Comparison of ENCODE assay signal across 16 mouse cellular contexts in the genomic region with DNA sequence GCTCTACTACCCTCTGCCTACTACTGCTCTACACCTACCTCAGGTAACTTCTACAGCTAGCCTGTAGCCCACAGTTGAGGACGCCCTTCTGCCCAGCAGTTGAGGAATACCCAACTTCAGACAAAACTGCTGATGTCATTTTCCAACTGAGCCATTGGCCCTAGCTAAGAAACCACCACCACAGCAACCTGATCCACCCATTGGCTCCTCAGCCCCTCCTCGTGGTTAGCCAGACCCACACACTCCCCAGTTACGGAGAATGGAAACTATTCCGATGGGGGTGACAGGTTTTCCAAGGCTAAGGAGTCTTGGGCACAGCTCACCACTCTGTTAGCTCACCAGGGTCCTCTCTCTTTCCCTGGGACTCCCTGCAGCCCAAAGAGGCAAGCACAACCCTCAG. TPM values are rescaled to one million over a fixed set of nuclear protein-coding genes. Genes with fewer than 3 reads are reported as not detected.
DNase-seq lines count a peak whose midpoint lies in the region; ATAC-seq lines count a peak whose summit lies in the region.
"Had no signal": no experiment of that assay in that cellular context is flagged by ENCODE, and none has a peak within 500 bp of the region (broad histone marks: within the 10 kb centered on the region; RNA-seq: fewer than 3 reads in every experiment).

No protein-coding gene starts in this region.

- peaks cover 25% of the 10 kb centered on the region for H3K4me1 ChIP-seq in hindbrain, embryonic 13.5 days (replicated peaks)
- H3K4me1 ChIP-seq in hindbrain, embryonic 11.5 days (replicated peaks; ENCODE audit: control insufficient read depth, insufficient read depth, low read length), result no peaks in the 10 kb centered on the region
- H3K4me1 ChIP-seq in limb, embryonic 11.5 days (ENCODE audit: control insufficient read depth, insufficient read depth, low read length), result peaks cover 45% of the 10 kb centered on the region

- no peak overlapping the region for H3K9ac ChIP-seq in hindbrain, embryonic 13.5 days
- H3K9ac ChIP-seq in hindbrain, embryonic 11.5 days (ENCODE audit: low read depth, low read length), result no peak overlapping the region
- no peak overlapping the region for H3K9ac ChIP-seq in limb, embryonic 11.5 days (ENCODE audit: low read length)
- H3K9ac ChIP-seq: forebrain, embryonic 13.5 days; neural tube, embryonic 13.5 days had no signal

- no peaks in the 10 kb centered on the region for H3K27me3 ChIP-seq in hindbrain, embryonic 13.5 days
- H3K27me3 ChIP-seq in hindbrain, embryonic 11.5 days (ENCODE audit: control insufficient read depth, insufficient read depth, low read length), result no peaks in the 10 kb centered on the region
- no peaks in the 10 kb centered on the region for H3K27me3 ChIP-seq in limb, embryonic 11.5 days (ENCODE audit: control insufficient read depth, insufficient read depth, low read length)
- H3K27me3 ChIP-seq: forebrain, embryonic 13.5 days; neural tube, embryonic 13.5 days had no signal

- no peaks in the 10 kb centered on the region for H3K9me3 ChIP-seq in hindbrain, embryonic 13.5 days
- no peaks in the 10 kb centered on the region for H3K9me3 ChIP-seq in hindbrain, embryonic 11.5 days (ENCODE audit: control insufficient read depth, low read length)
- H3K9me3 ChIP-seq in limb, embryonic 11.5 days (ENCODE audit: control insufficient read depth, low read length), result no peaks in the 10 kb centered on the region
- H3K9me3 ChIP-seq: forebrain, embryonic 13.5 days; neural tube, embryonic 13.5 days had no signal

- no peaks in the 10 kb centered on the region for H3K36me3 ChIP-seq in hindbrain, embryonic 13.5 days
- H3K36me3 ChIP-seq in hindbrain, embryonic 11.5 days (ENCODE audit: control insufficient read depth, insufficient read depth, low read length), result no peaks in the 10 kb centered on the region
- H3K36me3 ChIP-seq in limb, embryonic 11.5 days (ENCODE audit: control insufficient read depth, insufficient read depth, low read length), result no peaks in the 10 kb centered on the region; the same call in 1 of the 2 replicates
- H3K36me3 ChIP-seq: neural tube, embryonic 13.5 days had no signal

- 0 out of 2 replicates have a peak overlapping the region, but pooled peaks have one; percentile 10 for H3K27ac ChIP-seq in hindbrain, embryonic 13.5 days
- no peak overlapping the region for H3K27ac ChIP-seq in hindbrain, embryonic 11.5 days (ENCODE audit: low read depth, low read length)
- peak overlapping the region; percentile 9; the same call in 1 of the 2 replicates for H3K27ac ChIP-seq in limb, embryonic 11.5 days (replicated peaks; ENCODE audit: low read depth, low read length)
- H3K27ac ChIP-seq: forebrain, embryonic 13.5 days had no signal

- no peak overlapping the region for H3K4me2 ChIP-seq in hindbrain, embryonic 13.5 days
- H3K4me2 ChIP-seq in hindbrain, embryonic 11.5 days (replicated peaks; ENCODE audit: low read depth, low read length), result no peak overlapping the region
- no peak overlapping the region for H3K4me2 ChIP-seq in limb, embryonic 11.5 days (ENCODE audit: low read depth, severe bottlenecking)
- H3K4me2 ChIP-seq: forebrain, embryonic 13.5 days; midbrain, embryonic 11.5 days; neural tube, embryonic 13.5 days had no signal

- 83% methylated on average over 4 of the region's 4 CpGs for WGBS in hindbrain, embryonic 13.5 days
- 72% methylated on average over 4 of the region's 4 CpGs for WGBS in hindbrain, embryonic 11.5 days
- WGBS in limb, embryonic 11.5 days, result 59% methylated on average over 4 of the region's 4 CpGs

- ATAC-seq in hindbrain, embryonic 13.5 days (ENCODE audit: low FRiP score), result no peak
- ATAC-seq in hindbrain, embryonic 11.5 days (ENCODE audit: low FRiP score), result no peak
- ATAC-seq in limb, embryonic 11.5 days (ENCODE audit: insufficient number of reproducible peaks, low FRiP score, low TSS enrichment, low read depth), result peak; percentile 35; the same call in 1 of the 2 replicates
- ATAC-seq: forebrain, embryonic 13.5 days had no signal

- DNase-seq in adrenal gland, postnatal 25 days, result peak; percentile 1
- no peak for DNase-seq in adrenal gland, adult 18-20 months (ENCODE audit: low spot score in 2 of 2)
- DNase-seq in hindbrain, embryonic 11.5 days (ENCODE audit: low spot score), result no peak
- peak; percentile 32 for DNase-seq in NIH3T3 (ENCODE audit: low read depth)
- DNase-seq in limb, embryonic 11.5 days (ENCODE audit: low spot score), result no peak
- DNase-seq in testis, postnatal 14 days (ENCODE audit: low spot score), result no peak
- DNase-seq in spleen, adult 12 weeks (ENCODE audit: low spot score), result no peak
- DNase-seq: kidney, adult 9 months; right cerebral cortex, postnatal 25 days had no signal

- no peak overlapping the region for H3K4me3 ChIP-seq in hindbrain, embryonic 13.5 days
- H3K4me3 ChIP-seq in hindbrain, embryonic 11.5 days (ENCODE audit: low read depth, low read length), result no peak overlapping the region
- H3K4me3 ChIP-seq in limb, embryonic 11.5 days (ENCODE audit: low read depth, low read length), result no peak overlapping the region
- H3K4me3 ChIP-seq: forebrain, embryonic 13.5 days; neural tube, embryonic 13.5 days had no signal

RNA-seq across cellular contexts. Expression of a gene that starts 25.3 kb away (rescaled TPM):
- 16.4 and 24.1 TPM in 2 replicates for total RNA-seq in adrenal gland, postnatal 25 days (2021)
- total RNA-seq in adrenal gland, adult 18-20 months (2021), result 10 to 100 TPM; 15.5 to 17.2 TPM
- 8.2 and 8.8 TPM in 2 replicates for polyA plus RNA-seq in hindbrain, embryonic 13.5 days (2015; fragmentation: Nextera tagmentation; extraction: Ambion mirVana)
- 10.5 and 11.4 TPM in 2 replicates for polyA plus RNA-seq in hindbrain, embryonic 11.5 days (2014; fragmentation: Nextera tagmentation; extraction: Ambion mirVana)
- 26.8 and 31.7 TPM in 2 replicates for polyA plus RNA-seq in limb, embryonic 11.5 days (2014; fragmentation: Nextera tagmentation; extraction: Ambion mirVana)

RNA-seq across cellular contexts. Expression of a gene that starts 47.7 kb away (rescaled TPM):
- 719 and 813 TPM in 2 replicates for total RNA-seq in adrenal gland, postnatal 25 days (2021)
- total RNA-seq in adrenal gland, adult 18-20 months (2021), result 100 to 1,000 TPM; 536 to 790 TPM
- polyA plus RNA-seq in hindbrain, embryonic 13.5 days (2015; fragmentation: Nextera tagmentation; extraction: Ambion mirVana), result 255 and 257 TPM in 2 replicates
- 212 and 224 TPM in 2 replicates for polyA plus RNA-seq in hindbrain, embryonic 11.5 days (2014; fragmentation: Nextera tagmentation; extraction: Ambion mirVana)
- 225 and 238 TPM in 2 replicates for polyA plus RNA-seq in limb, embryonic 11.5 days (2014; fragmentation: Nextera tagmentation; extraction: Ambion mirVana)

RNA-seq across cellular contexts. Expression of a gene that starts 49.3 kb away (rescaled TPM):
- total RNA-seq in adrenal gland, postnatal 25 days (2021), result 2.4 and 4.8 TPM in 2 replicates
- total RNA-seq in adrenal gland, adult 18-20 months (2021), result 1 to 10 TPM; 1.6 to 2.6 TPM
- polyA plus RNA-seq in hindbrain, embryonic 13.5 days (2015; fragmentation: Nextera tagmentation; extraction: Ambion mirVana), result 0.47 and 0.69 TPM in 2 replicates
- polyA plus RNA-seq in hindbrain, embryonic 11.5 days (2014; fragmentation: Nextera tagmentation; extraction: Ambion mirVana), result 0.22 and 0.29 TPM in 2 replicates
- polyA plus RNA-seq in limb, embryonic 11.5 days (2014; fragmentation: Nextera tagmentation; extraction: Ambion mirVana), result not detected in 2 replicates
- total RNA-seq: granulocyte monocyte progenitor cell, adult 5-6 weeks; liver, adult 2 months had no signal
- polyA plus RNA-seq: liver, adult 2 months; stomach, embryonic 14.5 days had no signal

RNA-seq across cellular contexts. Expression of a gene that starts 50.1 kb away (rescaled TPM):
- 55.2 and 59.6 TPM in 2 replicates for total RNA-seq in adrenal gland, postnatal 25 days (2021)
- 10 to 100 TPM; 46.0 to 50.6 TPM for total RNA-seq in adrenal gland, adult 18-20 months (2021)
- polyA plus RNA-seq in hindbrain, embryonic 13.5 days (2015; fragmentation: Nextera tagmentation; extraction: Ambion mirVana), result 116 and 124 TPM in 2 replicates
- 41.9 and 45.7 TPM in 2 replicates for polyA plus RNA-seq in hindbrain, embryonic 11.5 days (2014; fragmentation: Nextera tagmentation; extraction: Ambion mirVana)
- polyA plus RNA-seq in limb, embryonic 11.5 days (2014; fragmentation: Nextera tagmentation; extraction: Ambion mirVana), result 51.9 and 57.3 TPM in 2 replicates

Comparison
In these comparisons a context has a peak if more than half of its experiments do, and no peak if none do; other contexts are left out.
1. DNase-seq: peak in adrenal gland, postnatal 25 days (single experiment) and NIH3T3 (single experiment); none in adrenal gland, adult 18-20 months (0 of 2), hindbrain, embryonic 11.5 days (single experiment), limb, embryonic 11.5 days (single experiment), testis, postnatal 14 days (single experiment) and spleen, adult 12 weeks (single experiment).